Mouse (Mus musculus): Measurements from ENCODE around the gene P2ry2.

Gene P2ry2

GRCm38 (mm10) chr7:100988092-100988491 lies 24.6 kb downstream of the P2ry2 start:
- peak in 1 of 2 experiments; percentile 64 for DNase-seq (ENCODE audit: low spot score in 2 of 2)

- no peak for DNase-seq (ENCODE audit: low spot score in 2 of 2)
Measured at GRCm38 (mm10) chr7:100984452-100985395, 27.9 kb downstream of the P2ry2 start.

GRCm38 (mm10) chr7:100979175-100979574 lies 33.5 kb downstream of the P2ry2 start:
- peak; percentile 37 to 40 for DNase-seq (ENCODE audit: low spot score in 2 of 2)

- no peak for DNase-seq (ENCODE audit: low spot score in 2 of 2)
Measured at GRCm38 (mm10) chr7:100978171-100978570, 34.5 kb downstream of the P2ry2 start.

- no peak for DNase-seq (ENCODE audit: low spot score in 2 of 2)
Measured at GRCm38 (mm10) chr7:100974135-100974903, 38.3 kb downstream of the P2ry2 start, which contains the start of gene P2ry6. P2ry6 (minus strand) TSS chr7:100974649.

- DNase-seq (ENCODE audit: low spot score in 2 of 2), result no peak
Measured at GRCm38 (mm10) chr7:100972875-100973274, 39.8 kb downstream of the P2ry2 start.

GRCm38 (mm10) chr7:100968874-100969659 lies 43.6 kb downstream of the P2ry2 start:
- DNase-seq (ENCODE audit: low spot score in 2 of 2), result no peak

- DNase-seq (ENCODE audit: low spot score in 2 of 2), result no peak
Measured at GRCm38 (mm10) chr7:100968376-100968775, 44.3 kb downstream of the P2ry2 start.

- no peak for DNase-seq (ENCODE audit: low spot score in 2 of 2)
Measured at GRCm38 (mm10) chr7:100967850-100968249, 44.8 kb downstream of the P2ry2 start.

- no peak for DNase-seq (ENCODE audit: low spot score in 2 of 2)
Measured at GRCm38 (mm10) chr7:100966014-100966413, 46.7 kb downstream of the P2ry2 start.

GRCm38 (mm10) chr7:100965079-100965478 lies 47.6 kb downstream of the P2ry2 start:
- DNase-seq (ENCODE audit: low spot score in 2 of 2), result no peak

- DNase-seq (ENCODE audit: low spot score in 2 of 2), result no peak
Measured at GRCm38 (mm10) chr7:100964242-100964641, 48.4 kb downstream of the P2ry2 start.

GRCm38 (mm10) chr7:100963381-100963780 lies 49.3 kb downstream of the P2ry2 start:
- DNase-seq (ENCODE audit: low spot score in 2 of 2), result no peak

GRCm38 (mm10) chr7:100961146-100961545 lies 51.5 kb downstream of the P2ry2 start:
- no peak for DNase-seq (ENCODE audit: low spot score in 2 of 2)

- no peak for DNase-seq (ENCODE audit: low spot score in 2 of 2)
Measured at GRCm38 (mm10) chr7:100960462-100960861, 52.2 kb downstream of the P2ry2 start.

GRCm38 (mm10) chr7:100958426-100958825 lies 54.2 kb downstream of the P2ry2 start:
- no peak for DNase-seq (ENCODE audit: low spot score in 2 of 2)

GRCm38 (mm10) chr7:100952686-100953085 lies 60.0 kb downstream of the P2ry2 start:
- DNase-seq (ENCODE audit: low spot score in 2 of 2), result no peak

- no peak for DNase-seq (ENCODE audit: low spot score in 2 of 2)
Measured at GRCm38 (mm10) chr7:100951903-100952302, 60.8 kb downstream of the P2ry2 start.

GRCm38 (mm10) chr7:100950481-100951010 lies 62.1 kb downstream of the P2ry2 start:
- peak in 1 of 2 experiments; percentile 59 for DNase-seq (ENCODE audit: low spot score in 2 of 2)

- no peak for DNase-seq (ENCODE audit: low spot score in 2 of 2)
Measured at GRCm38 (mm10) chr7:100950031-100950430, 62.6 kb downstream of the P2ry2 start.
